Mouse (Mus musculus) spleen, postnatal 36 days (tissue): Measurements from ENCODE around the gene Ifitm10.
A peak's percentile ranks its signal among the peaks of the same experiment; 100 is the strongest.
"Not testable (repeated sequence)": the region's sequence is repeated elsewhere in the genome, so short reads cannot be mapped to it uniquely, and the experiment has no call there.

ENCODE experiments used
- DNase-seq, 2 experiments: peaks; one replicate each; pipeline ENCODE4 v3.0.0; 2022; ENCODE audit warnings: low spot score in 2 of 2, mixed read lengths in 1 of 2

Ifitm10 gene

GRCm38 (mm10) chr7:142368856-142369255 lies 4.7 kb downstream of the Ifitm10 start:
- DNase-seq, result no peak

DNA sequence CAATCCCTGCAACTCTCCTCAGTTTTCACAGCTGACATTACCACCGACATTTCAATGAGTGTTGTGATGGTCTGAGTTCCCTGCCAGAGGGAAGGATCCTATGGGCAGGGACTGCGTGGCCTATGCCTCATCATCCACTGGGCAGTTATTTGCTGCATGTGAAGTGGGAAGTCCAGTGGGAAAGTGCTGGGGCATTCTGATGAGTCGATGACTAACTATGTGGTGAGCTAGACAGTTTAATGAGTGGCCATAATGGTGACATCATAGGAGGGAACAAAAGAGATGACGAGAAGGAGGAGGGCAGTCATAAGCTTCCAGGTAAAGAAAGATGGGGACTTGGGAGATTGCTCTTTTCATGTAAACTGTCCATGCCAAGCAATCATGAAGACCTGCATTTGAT lies 10.4 kb downstream of the Ifitm10 start:
- DNase-seq, result no peak

DNA sequence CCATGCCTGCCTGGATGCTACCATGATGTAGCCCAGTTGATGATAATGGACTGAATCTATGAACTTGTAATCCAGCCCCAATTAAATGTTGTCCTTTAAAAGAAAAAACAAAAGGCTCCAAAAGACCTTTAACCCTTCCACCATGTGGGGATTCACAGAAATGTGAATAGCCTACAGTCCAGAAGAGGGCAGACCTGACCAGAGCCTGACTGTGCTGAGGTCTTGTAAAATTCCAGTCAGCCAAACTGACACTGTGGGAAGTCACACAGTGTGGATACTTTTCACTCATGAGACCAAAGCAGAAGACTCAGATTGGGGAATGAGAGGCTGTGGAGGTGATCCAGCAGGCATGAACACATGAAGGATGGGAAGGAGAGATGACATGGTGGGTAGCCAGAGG lies 12.8 kb downstream of the Ifitm10 start:
- DNase-seq, result no peak

DNA sequence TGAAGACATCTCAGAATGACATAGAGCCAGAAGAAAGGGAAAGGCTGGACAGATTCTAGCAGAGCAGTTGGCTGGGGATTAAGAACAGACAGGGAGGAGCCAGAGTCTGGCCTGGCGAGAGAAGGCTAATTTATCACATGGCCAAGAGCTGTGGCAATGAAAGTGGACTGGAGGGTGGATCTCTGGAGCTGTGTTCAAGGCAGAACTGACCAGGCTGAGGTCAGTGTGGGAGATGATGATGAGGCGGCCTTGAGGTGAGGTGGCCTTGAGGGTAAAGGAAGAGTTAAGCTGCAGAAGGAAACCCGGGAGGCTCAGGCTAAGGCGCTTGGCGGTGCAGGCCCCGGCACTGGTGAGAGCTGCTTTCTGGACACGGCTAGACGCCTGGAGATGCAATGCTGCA lies 14.4 kb downstream of the Ifitm10 start:
- DNase-seq, result no peak

DNA sequence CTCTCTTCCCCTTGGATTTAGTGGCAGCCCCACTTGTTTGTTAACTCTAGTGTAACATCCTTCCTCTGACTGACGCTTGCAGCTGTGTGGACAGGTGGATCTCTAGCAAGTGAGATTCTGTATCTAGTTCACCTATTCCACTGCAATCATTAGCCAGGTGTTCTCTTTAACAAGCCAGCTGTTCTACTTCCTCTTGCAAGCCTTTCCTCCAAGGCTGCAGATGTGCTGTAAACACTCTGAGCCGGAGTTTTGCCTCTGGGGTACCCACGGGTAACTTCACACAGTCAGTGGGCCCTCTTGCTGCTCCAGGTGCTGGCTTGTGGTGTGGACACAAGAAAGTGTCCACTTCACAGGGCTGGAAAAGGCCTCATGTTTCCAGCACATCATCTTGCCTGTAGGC lies 16.0 kb downstream of the Ifitm10 start:
- DNase-seq, result no peak

- peak in 1 of 2 experiments; percentile 27 for DNase-seq
These were observed 18.8 kb downstream of the Ifitm10 start for GRCm38 (mm10) chr7:142354661-142355233.

DNA sequence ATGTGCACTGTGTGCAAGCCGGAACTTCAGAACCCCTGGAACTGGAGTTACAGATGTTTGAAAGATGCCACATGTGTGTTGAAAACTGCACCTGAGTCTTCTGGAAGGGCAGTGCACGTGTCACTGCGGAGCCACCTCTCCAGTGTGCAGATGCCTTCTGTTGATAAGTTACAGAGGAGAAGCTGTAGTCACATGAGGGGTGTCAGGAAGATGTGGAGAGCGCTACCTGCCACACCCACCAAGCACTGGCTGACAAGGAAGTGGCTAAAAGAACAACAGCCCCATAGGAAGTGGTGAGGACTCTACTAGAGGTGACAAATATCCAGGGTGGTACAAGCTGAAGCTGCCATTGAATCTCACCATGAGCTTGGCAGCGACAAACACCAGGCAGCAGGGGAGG lies 19.7 kb downstream of the Ifitm10 start:
- DNase-seq, result peak; percentile 70 to 76

- DNase-seq, result no peak
These were observed 22.0 kb downstream of the Ifitm10 start for GRCm38 (mm10) chr7:142351569-142351968.

GRCm38 (mm10) chr7:142349308-142349961 lies 24.1 kb downstream of the Ifitm10 start:
- DNase-seq, result no peak

- DNase-seq, result no peak
These were observed 26.0 kb downstream of the Ifitm10 start for GRCm38 (mm10) chr7:142347542-142347941.

GRCm38 (mm10) chr7:142342247-142342640 lies 31.3 kb downstream of the Ifitm10 start:
- no peak for DNase-seq

- no peak for DNase-seq
These were observed 31.8 kb downstream of the Ifitm10 start for GRCm38 (mm10) chr7:142341564-142342246.

- peak; percentile 74 to 76 for DNase-seq
These were observed 33.1 kb downstream of the Ifitm10 start for GRCm38 (mm10) chr7:142340269-142340970.

DNA sequence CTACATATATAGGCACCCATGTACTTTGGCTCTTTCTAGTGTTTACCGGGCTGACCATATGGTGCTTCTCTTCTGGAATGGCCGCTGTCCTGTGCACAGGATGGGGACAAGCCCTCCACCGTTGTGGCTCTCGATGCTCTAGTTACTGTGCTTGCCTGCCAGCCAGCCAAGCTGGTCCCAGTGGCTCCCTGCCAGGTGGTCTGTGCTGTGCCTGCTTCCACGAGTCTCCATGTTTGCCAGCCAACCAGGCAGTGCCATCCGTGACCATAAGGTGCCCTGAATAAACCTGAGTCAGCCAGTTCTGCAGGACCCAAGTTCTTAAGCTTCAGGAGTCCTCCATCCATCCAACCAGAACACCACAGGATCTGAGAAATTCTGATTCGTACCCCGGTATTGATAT lies 38.4 kb downstream of the Ifitm10 start:
- no peak for DNase-seq

DNA sequence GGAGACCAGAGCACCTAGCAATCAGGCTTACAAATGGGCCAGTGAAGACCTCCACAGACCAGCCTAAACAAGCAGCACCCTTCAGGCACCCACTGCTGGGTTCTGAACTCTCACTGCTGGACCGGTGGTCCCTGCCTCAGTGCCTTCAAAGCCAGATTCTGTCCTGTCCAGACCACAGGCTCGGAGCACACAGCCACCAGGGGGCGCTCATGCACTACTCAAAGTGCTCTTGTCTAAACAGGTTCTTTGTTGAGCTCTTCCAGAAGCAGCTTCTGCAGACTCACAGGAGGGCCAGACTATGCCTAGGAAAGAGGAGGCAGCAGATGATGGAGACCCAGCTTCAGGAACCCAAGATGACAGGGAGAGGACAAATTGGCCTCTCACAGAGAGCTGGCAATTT lies 39.3 kb downstream of the Ifitm10 start:
- DNase-seq, result peak; percentile 64 to 77

DNA sequence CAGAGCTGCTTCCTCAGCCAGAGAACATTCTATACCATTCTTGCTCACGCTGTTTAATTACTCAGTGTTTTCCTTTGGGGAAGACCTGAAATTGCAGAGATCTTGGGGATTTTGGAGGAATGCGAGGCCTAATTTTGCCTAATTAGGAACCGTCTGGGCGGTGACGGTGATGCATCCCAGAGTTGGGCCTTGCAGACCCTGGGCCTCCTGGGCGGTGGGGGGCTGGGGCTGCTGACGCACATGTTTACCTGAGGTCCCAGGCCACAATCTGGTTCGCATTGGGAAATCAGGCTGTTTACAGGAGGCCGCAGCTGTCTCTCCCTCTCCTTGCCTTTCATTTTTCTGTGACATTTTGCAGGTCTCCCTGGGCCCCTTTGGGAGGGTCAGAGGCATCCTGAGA lies 40.8 kb downstream of the Ifitm10 start:
- DNase-seq, result not testable (repeated sequence)

GRCm38 (mm10) chr7:142331281-142331680 lies 42.3 kb downstream of the Ifitm10 start:
- no peak for DNase-seq

DNA sequence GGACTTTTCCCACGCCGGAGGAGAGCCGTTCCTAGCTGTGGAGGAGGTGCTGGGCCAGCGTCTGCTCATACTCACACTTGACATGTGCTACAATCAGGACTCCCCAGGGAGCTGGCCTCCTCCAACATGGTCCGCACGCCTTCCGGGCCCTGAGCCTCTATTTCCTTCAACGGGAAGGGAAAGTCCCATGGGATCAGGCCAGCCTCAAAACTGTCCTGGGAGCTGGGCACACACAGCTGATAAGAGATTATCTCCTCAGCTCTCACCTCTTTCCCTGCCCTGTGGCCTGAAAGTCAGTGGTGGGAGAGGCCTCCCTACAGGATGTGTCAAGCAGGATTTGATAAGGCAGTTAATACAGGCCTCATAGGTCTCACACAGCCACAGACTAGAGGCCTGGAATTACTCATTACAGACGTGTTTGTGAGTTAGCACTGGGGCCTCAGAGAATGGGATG lies 43.3 kb downstream of the Ifitm10 start:
- no peak for DNase-seq

GRCm38 (mm10) chr7:142328507-142328906 lies 45.0 kb downstream of the Ifitm10 start:
- DNase-seq, result no peak

DNA sequence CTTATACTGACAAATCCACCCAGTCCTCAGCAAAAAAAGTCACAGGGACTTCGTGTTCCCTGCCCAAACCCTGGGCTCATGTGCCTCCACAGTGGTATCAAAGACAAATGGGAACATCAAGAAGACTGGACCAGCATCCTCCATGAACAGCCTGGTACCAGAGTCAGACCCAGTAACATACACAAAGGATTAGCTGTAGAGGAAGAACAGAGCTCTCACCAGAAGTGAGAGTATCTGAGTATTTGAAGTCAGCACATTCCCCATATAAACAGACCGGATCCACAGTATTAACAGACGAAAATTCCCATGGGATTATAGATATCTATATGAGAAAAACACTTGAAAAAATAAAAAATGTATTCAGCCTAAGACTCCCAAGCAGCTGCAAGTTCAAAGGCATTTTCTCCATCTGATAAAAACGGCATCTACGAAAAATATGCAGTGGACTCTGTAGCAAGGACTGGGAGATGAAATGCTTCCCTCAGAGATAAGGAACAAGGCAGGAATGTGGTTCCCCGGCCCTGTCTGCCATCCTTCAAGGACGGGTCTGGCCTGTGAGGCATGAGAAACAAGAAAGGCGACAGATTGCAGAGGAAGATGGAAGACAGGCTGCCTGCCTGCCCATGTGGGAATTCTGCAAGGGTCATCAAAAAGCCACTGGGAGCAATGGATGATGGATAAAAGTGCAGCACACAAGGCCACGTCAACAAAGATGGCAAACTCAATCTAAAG lies 46.7 kb downstream of the Ifitm10 start:
- DNase-seq, result no peak

DNA sequence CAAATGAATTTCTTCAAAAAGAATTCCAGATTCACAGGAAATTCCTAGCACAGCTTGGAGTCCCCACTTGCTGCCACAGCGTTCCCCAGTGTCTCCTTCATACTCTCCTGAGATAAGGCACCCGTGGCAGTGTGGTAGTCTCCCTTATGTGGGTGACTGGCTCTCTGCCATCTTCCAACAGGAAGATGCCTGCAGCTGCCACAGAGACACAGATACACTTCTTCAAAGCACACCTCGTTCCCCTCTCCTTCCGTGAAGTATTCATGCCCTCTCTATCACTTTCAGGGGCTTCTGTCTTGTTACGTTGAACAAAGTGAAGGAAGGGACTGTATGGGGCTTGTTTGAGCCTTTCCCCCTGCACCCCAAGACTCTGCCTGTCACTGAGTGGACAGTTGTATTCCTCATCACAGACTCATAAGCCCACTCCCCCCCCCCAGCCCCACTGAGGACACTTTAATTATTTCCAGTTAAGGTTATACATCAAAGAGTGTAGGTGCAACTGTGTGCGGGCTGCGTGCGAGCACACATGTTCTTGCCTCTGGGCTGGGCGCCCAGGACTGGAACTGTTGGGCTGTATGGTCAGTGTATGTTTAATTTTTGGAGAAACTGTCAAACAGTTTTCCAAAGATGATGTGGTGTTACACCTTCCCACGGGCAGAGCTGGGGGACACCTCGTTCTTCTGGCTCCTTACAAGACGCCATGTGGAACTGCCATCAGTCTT lies 50.0 kb downstream of the Ifitm10 start:
- no peak for DNase-seq
